Mouse (Mus musculus): ENCODE results near the gene Nup54.

DNA sequence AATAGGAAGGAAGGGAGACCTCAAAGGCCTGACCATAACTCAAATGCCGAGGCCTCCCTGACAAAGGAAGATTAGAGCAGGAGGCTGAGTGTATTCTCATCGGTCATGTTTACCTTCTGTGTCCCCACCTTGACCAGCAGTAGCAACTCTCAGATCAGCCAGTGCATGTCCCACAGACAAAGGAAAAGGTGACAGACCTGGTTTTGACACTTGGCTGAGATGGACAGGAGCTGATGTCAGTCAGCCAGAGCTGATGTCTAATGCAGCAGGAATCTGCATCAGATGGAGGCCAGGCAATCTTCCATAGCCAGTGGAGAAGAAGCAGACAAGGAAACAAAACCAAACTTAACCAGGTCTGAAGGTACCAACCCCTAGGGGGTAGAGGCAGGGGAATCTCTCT, 62.4 kb downstream of the Nup54 start:
- TF ChIP-seq POLR2A (IDR thresholded peaks at IDR 0.05; ENCODE audit: control insufficient read depth, low read depth, low read length) (no peak), CTCF (IDR thresholded peaks at IDR 0.05; ENCODE audit: control insufficient read depth, insufficient read depth, insufficient replicate concordance, low read depth, low read length) (no peak)
